Comparison of ENCODE assay signal across 8 mouse cellular contexts in genomic region chr6:119389089-119389488, GRCm38 (mm10). TPM values are rescaled to one million over a fixed set of nuclear protein-coding genes. Genes with fewer than 3 reads are reported as not detected.
DNase-seq lines count a peak whose midpoint lies in the region; ATAC-seq and TF ChIP-seq lines count a peak whose summit lies in the region.

No protein-coding gene starts in this region.

- peaks cover 11% of the 10 kb centered on the region for H3K4me1 ChIP-seq in heart, embryonic 10.5 days
- H3K4me1 ChIP-seq in G1E (ENCODE audit: insufficient read depth, low read depth, low read length), result peaks cover 26% of the 10 kb centered on the region
- peaks cover 5% of the 10 kb centered on the region; the same call in 1 of the 2 replicates for H3K4me1 ChIP-seq in forebrain, postnatal 0 days (ENCODE audit: insufficient read depth)

- intact Hi-C loops in heart, postnatal 25 days (cut with DNase I), result loop anchor here (5.0 kb wide), 1 partner anchor 38 kb away; no protein-coding TSS in a partner anchor

- H3K27me3 ChIP-seq in heart, embryonic 10.5 days (ENCODE audit: insufficient read depth, poor library complexity, severe bottlenecking), result no peaks in the 10 kb centered on the region
- H3K27me3 ChIP-seq in G1E (ENCODE audit: insufficient read depth, low read length), result no peaks in the 10 kb centered on the region
- no peaks in the 10 kb centered on the region for H3K27me3 ChIP-seq in forebrain, postnatal 0 days (ENCODE audit: insufficient read depth, low read length)

- H3K4me2 ChIP-seq in forebrain, postnatal 0 days (ENCODE audit: low read depth), result peak overlapping the region; percentile 38

- DNase-seq in heart, embryonic 10.5 days (ENCODE audit: low spot score), result no peak
- no peak for DNase-seq in heart, postnatal 25 days (ENCODE audit: low spot score)
- no peak for DNase-seq in G1E (ENCODE audit: low spot score)
- no peak for DNase-seq in forebrain, postnatal 0 days
- DNase-seq in spleen, postnatal 14 days (ENCODE audit: low spot score in 2 of 2), result no peak
- no peak for DNase-seq in retina, embryonic 14.5 days (ENCODE audit: low spot score)
- no peak for DNase-seq in lung, postnatal 25 days (ENCODE audit: low spot score)

- 34% methylated on average over 10 of the region's 10 CpGs for WGBS in heart, embryonic 10.5 days
- 14% methylated on average over 10 of the region's 10 CpGs for WGBS in forebrain, postnatal 0 days

- H3K27ac ChIP-seq in heart, embryonic 10.5 days, result peak overlapping the region; percentile 99
- H3K27ac ChIP-seq in forebrain, postnatal 0 days (ENCODE audit: low read depth, low read length), result peak overlapping the region; percentile 83

- H3K9ac ChIP-seq in forebrain, postnatal 0 days, result peak overlapping the region; percentile 73

- TF ChIP-seq CTCF in G1E (IDR thresholded peaks at IDR 0.05; ENCODE audit: low read depth, low read length), result no peak
- no peak for TF ChIP-seq CTCF in forebrain, postnatal 0 days (IDR thresholded peaks at IDR 0.05; ENCODE audit: low read depth)

- H3K36me3 ChIP-seq in heart, embryonic 10.5 days, result no peaks in the 10 kb centered on the region
- peaks cover 11% of the 10 kb centered on the region for H3K36me3 ChIP-seq in G1E (replicated peaks)
- H3K36me3 ChIP-seq in forebrain, postnatal 0 days (ENCODE audit: insufficient read depth), result no peaks in the 10 kb centered on the region

- ATAC-seq in G1E (ENCODE audit: extremely low read depth, insufficient number of reproducible peaks, low FRiP score, poor library complexity, severe bottlenecking), result no peak
- peak; percentile 30 for ATAC-seq in forebrain, postnatal 0 days
- ATAC-seq in megakaryocyte, adult 5-6 weeks (ENCODE audit: poor library complexity, severe bottlenecking), result peak; percentile 9

- H3K9me3 ChIP-seq in heart, embryonic 10.5 days, result no peaks in the 10 kb centered on the region
- H3K9me3 ChIP-seq in G1E (replicated peaks), result no peaks in the 10 kb centered on the region
- H3K9me3 ChIP-seq in forebrain, postnatal 0 days (ENCODE audit: low read length), result no peaks in the 10 kb centered on the region

- peak overlapping the region; percentile 96 for H3K4me3 ChIP-seq in heart, embryonic 10.5 days
- H3K4me3 ChIP-seq in G1E (ENCODE audit: low read depth, low read length), result peak overlapping the region; percentile 81
- H3K4me3 ChIP-seq in forebrain, postnatal 0 days (ENCODE audit: low read depth, low read length), result peak overlapping the region; percentile 88

RNA-seq across cellular contexts. Expression of gene Adipor2, which starts 28.4 kb away (rescaled TPM):
- polyA plus RNA-seq in heart, embryonic 10.5 days (2016; fragmentation: Nextera tagmentation; extraction: Ambion mirVana), result 27.2 and 27.4 TPM in 2 replicates
- 10 to 100 TPM; 56.1 to 58.0 TPM for total RNA-seq in heart, postnatal 25 days (2021)
- total RNA-seq in G1E (2014; fragmentation: Nextera tagmentation) (91.1 and 97.8 TPM in 2 replicates), G1E (2017) (128 and 129 TPM in 2 replicates)
- polyA plus RNA-seq in G1E (2012), result 28.2 and 28.5 TPM in 2 replicates
- total RNA-seq in forebrain, postnatal 0 days (2014; rRNA removed), result 42.9 and 46.9 TPM in 2 replicates
- 24.6 and 34.0 TPM in 2 replicates for polyA plus RNA-seq in forebrain, postnatal 0 days (2015; fragmentation: Nextera tagmentation; extraction: Ambion mirVana)
- 64.1 and 69.9 TPM in 2 replicates for total RNA-seq in megakaryocyte, adult 5-6 weeks (2015)
- total RNA-seq in megakaryocyte, adult 5-6 weeks (2017), result 94.1 and 98.6 TPM in 2 replicates

RNA-seq across cellular contexts. Expression of gene Lrtm2, which starts 58.5 kb away (rescaled TPM):
- 0.11 TPM in 1 of 2 replicates, not detected in the other for polyA plus RNA-seq in heart, embryonic 10.5 days (2016; fragmentation: Nextera tagmentation; extraction: Ambion mirVana)
- total RNA-seq in heart, postnatal 25 days (2021), result under 1 TPM; 0.10 to 0.28 TPM
- total RNA-seq in G1E (2014; fragmentation: Nextera tagmentation) (not detected in 2 replicates), G1E (2017) (0.11 TPM in 1 of 2 replicates, not detected in the other)
- not detected in 2 replicates for polyA plus RNA-seq in G1E (2012)
- 12.8 and 17.8 TPM in 2 replicates for total RNA-seq in forebrain, postnatal 0 days (2014; rRNA removed)
- 8.8 and 12.7 TPM in 2 replicates for polyA plus RNA-seq in forebrain, postnatal 0 days (2015; fragmentation: Nextera tagmentation; extraction: Ambion mirVana)
- total RNA-seq in megakaryocyte, adult 5-6 weeks (2015), result 0.23 TPM in 1 of 2 replicates, not detected in the other
- total RNA-seq in megakaryocyte, adult 5-6 weeks (2017), result not detected in 2 replicates

Comparison
In these comparisons a context has a peak if more than half of its experiments do, and no peak if none do; other contexts are left out.
1. RNA of gene Lrtm2, which starts 58.5 kb away (total RNA-seq): 12.8 to 17.8 TPM in forebrain, postnatal 0 days; 0.10 to 0.28 TPM in heart, postnatal 25 days, 0.11 TPM in G1E and 0.23 TPM in megakaryocyte, adult 5-6 weeks; every median in the first group is over 10 times any median in the second.
2. Peak in every context shown above with its lines, with median percentiles within 50 percentile points of each other: H3K4me3 ChIP-seq.